Mouse (Mus musculus): ENCODE measurements around the gene Cry2. TPM values are rescaled to one million over a fixed set of nuclear protein-coding genes. Genes with fewer than 3 reads are reported as not detected.
"Not testable (repeated sequence)": the region's sequence is repeated elsewhere in the genome, so short reads cannot be mapped to it uniquely, and the experiment has no call there.

Gene Cry2
- 10 to 100 TPM; 15.4 to 16.7 TPM for total RNA-seq (2021)
- long read RNA-seq, experiment 1, transcript Cry2-201 (12 exons, 3,976 nt), result major isoform, 15 of 24 reads
- long read RNA-seq, experiment 1, partial matches to known transcripts, result 3 of 24 reads
- long read RNA-seq, experiment 1, other reads (novel, unspliced or antisense), result 6 of 24 reads
- long read RNA-seq, experiment 2, partial matches to known transcripts, result 0 of 9 reads
- long read RNA-seq, experiment 2, other reads (novel, unspliced or antisense), result 6 of 9 reads

DNA sequence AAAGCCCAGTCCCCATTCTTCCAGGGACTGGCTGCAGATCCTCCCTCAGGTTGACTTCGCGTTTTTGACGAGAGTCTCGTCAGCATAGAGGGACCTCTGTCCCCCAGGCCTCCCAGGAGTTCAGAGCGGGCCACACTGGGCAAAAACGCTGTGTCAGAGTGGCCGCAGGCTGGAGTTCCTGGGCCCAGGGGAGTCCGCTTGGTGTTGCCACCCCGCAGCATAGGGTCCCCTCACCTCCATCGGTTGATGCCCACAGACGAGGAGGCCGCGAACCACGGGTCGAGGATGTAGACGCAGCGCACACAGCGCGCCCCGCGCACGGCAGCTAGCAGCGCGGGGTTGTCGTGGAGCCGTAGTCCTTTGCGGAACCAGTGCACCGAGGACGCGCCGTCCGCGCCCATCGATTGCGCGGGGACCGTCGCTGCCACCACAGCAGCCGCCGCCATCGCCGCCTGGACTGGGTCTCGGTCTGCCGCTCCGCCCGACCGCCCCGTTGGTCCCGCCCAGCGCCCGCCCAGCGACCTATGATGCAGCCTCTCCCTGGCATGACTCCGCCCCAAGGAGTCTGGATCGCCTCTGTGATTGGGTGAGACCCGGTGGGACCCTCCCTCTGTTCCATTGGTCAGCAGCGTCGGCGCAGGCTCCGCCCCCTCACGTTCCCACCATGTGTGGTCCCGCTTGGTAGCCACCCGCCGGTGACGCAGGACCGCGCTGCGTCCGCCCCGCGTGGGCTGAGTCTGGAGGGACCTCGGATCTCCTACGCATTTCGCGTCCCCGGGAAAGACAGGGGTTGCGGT lies at the start of gene Cry2:
Cry2 (minus strand) TSS at position 466 of the 797 bp plus-strand sequence.
- peak; percentile 98 to 99 for DNase-seq

- no peak for DNase-seq
These were observed 49.7 kb upstream of the Cry2 start for GRCm38 (mm10) chr2:92483505-92483904.

DNA sequence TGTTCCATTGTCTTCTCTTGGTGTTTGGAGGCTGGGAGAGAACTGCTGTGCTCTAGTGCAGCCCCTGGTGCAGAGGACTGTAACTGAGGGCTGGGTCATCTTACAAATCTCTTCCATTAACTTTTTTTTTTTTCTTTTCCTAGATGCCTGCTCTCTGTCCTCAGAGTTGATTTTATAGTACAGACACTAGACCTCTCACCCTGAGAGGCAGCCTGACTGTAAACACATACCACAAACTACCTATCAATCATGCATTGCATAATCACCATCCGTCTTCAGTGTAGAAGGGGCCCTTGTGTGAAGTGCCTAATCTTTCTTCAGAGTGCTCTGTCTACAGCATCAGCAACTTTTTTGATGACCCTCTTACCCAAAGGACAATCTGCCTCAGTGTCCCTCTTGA lies 48.7 kb upstream of the Cry2 start:
- no peak for DNase-seq

- DNase-seq, result no peak
These were observed 44.5 kb upstream of the Cry2 start for GRCm38 (mm10) chr2:92478313-92478688.

DNA sequence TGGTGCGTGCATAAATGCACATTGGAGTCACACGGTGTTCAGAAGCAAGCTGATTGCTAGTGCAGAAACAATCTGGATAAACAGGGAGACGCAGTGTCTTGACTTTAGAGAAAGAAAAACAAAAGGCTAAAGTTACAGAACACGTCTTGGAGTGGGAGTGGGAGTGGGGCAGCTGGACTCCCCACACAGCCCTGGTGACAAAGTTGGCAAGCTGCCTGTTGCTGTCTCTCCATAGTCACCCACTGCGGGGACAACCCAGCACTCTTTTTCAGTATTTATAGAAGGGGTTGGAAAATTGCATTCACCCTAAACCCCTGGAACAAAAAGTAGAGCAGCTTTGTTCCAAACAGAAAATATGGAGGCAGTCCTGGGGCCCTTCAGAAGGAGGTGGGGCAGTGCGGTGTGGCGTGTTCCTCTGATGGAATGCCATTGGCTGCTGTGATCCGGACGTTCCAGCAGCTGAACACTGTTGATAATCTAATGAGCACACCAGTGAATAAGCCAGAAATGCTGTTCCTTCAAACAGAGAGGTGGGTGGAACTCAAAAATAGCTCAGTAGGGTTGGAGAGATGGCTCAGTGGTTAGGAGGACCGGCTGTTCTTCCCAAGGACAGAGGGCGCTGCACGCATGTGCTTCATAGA lies 43.9 kb upstream of the Cry2 start:
- no peak for DNase-seq

DNA sequence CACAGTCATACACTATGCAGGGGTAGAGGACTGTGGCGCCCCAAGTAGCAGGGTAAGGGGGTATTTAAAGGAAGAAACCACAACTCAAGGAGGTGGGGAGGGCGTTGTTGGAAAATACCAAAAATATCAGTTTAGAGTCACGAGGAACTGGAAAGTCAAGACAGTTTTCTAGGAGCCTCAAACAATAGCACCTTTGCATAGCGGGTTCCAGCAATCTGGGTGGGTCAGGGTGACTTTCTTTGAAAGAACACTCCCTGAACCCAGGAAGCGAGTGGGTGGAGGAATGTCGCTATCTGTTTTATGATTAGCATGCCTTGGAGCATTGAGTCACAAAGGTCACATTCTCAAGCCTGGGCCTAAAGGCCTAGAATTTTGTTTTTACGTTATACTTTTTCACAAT lies 42.7 kb upstream of the Cry2 start:
- not testable (repeated sequence) for DNase-seq

- DNase-seq, result no peak
These were observed 41.9 kb upstream of the Cry2 start for GRCm38 (mm10) chr2:92475711-92476110.

- no peak for DNase-seq
These were observed 41.1 kb upstream of the Cry2 start for GRCm38 (mm10) chr2:92474920-92475319.

DNA sequence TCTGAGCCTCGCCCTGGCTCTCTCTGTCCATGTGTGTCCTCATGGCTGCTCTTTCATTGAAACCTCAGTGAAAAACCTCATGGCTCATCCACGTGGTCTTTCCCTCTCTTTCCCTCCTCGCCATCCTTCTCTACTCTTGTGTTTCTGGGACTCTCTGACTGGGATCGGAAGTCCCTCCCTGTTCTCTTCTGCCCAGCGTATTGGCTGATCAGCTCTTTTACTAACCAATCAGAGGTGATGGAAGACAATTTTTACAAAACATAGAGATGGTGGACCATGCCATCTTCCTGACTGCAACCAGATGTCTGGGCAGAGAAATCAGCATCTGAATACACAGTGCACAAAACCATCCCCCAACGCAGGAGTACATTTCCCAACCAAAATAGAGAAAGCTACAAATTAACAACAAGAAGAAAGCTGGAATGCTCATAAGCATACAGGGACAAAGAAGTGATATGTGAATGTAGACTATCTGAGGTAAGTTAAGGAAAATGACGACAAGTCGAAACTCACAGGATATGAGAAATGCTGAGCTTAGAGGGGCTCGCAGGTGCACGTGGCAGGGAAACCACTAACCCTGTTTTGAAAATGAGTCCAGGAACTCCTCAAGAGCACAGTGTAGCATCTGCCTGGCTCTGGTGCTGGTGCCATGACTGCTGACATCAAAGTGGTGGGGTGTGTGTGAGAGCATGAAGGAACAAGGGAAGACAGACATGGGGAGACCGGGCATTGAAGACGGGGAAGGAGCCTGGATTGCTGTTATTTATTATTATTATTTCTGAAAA lies 38.2 kb upstream of the Cry2 start:
- no peak for DNase-seq

GRCm38 (mm10) chr2:92464690-92465089 lies 30.8 kb upstream of the Cry2 start:
- no peak for DNase-seq

DNA sequence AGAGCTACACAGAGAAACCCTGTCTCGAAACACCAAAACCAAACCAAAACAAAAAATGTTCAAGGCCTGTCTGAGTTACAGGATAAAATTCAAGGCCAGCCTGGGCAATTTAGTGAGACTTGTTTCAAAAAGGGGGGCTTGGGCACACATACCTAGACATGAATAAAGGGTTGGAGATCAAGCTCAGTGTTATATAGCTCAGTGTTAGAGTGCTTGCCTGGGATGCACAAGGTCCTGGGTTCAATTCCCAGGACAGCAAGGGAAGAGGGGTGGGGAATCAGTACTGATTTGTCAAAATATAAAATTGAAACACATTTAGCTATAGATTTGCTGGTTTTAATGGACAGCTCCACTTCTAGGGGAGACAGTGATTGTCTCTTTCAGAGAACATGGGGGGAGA lies 27.4 kb upstream of the Cry2 start:
- DNase-seq, result no peak

DNA sequence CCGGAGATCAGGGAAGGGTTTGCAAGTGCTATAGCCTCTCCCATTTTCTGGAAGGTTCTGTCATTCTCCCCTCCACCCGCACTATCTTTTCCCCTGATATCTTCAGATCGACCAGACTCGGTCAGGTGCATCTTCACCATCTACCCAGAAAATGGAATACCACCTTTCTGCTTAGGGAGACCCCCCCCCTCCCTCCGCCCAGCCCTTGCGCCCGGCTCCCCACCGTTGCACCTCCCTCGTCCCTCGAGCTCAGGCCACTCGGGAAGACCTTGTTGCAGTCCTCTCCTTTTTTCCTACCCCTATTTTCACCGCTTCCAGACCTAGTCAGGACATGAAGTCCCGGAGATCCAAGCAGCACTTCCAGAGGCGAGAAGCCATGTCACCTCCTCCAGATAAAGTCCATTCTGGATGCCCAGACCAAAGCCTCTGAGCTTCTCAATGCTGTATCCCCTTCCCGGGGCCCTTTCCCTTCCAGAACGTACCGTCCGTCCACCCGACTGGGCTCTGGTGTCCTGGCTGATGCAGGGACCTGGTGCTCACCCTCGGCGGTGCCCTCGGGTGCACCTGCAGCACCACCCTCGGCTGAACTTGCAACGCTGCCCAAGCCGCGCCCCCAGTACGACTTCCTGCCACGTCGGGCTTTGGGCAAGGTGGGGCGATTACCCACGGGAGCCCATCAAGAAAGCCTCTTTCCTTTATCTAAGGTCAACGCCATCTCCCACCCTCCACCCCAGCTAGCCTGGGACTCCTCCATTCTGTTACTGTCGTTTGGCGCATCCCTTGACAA lies 26.3 kb upstream of the Cry2 start, which contains the start of gene Slc35c1:
Slc35c1 (minus strand) TSS at position 618 of the 787 bp plus-strand sequence.
- DNase-seq, result peak; percentile 49 to 50

DNA sequence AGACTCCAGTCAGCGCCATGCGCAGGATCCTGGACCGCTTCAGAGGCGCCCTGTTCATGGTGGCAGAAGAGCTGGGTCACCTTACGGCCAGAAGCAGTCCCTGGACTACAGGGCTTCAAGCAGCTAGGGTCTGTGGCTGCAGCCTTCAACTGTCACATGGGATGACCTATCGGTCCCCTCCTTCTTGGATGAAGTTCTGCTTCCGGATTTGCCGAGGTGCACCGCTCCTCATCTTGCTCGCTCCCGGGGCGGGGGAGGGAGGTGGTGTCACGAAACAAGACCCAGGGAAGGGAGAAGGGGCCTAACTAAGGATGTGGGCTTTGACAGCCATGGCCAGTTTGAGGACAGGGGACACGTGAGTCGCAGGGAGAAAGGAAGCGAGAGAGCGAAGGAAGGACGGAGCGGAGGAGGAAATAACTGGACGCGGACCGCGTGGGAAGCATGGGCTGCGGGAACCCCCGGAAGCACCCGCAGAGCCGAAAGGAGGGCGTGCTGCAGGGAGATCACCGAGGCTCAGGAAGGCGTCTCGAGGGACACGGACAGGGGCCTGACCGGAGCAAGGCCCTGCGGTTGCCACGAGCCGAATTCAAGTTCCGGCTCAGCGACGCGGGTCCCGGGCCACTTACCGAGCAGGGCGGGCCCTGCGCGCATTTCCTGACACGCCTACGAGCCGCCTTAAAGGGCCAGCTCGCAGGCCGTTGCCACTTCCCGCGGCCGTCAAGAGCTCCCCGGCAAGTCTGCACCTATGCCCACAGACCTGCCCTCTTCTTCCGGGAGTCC lies 25.5 kb upstream of the Cry2 start:
- peak; percentile 87 to 91 for DNase-seq

DNA sequence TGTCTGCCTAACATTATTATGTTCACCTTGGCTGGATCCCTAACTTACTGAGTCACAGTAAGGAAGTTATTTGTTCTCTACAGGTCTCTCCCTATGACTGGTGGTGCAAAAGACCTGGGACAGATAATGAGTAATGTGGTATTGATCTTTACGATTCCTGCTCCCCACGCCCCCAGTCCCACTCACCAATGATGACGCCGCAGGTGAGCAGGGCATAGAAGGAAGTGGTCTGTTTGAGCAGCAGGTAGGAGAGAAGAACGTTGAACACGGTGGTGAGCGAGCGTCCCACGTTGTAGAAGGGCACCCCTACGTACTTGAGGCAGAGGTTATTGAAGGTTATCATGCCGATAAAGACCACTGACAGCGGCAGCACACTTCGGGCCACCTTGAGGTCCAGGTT lies 24.6 kb upstream of the Cry2 start:
- no peak for DNase-seq

DNA sequence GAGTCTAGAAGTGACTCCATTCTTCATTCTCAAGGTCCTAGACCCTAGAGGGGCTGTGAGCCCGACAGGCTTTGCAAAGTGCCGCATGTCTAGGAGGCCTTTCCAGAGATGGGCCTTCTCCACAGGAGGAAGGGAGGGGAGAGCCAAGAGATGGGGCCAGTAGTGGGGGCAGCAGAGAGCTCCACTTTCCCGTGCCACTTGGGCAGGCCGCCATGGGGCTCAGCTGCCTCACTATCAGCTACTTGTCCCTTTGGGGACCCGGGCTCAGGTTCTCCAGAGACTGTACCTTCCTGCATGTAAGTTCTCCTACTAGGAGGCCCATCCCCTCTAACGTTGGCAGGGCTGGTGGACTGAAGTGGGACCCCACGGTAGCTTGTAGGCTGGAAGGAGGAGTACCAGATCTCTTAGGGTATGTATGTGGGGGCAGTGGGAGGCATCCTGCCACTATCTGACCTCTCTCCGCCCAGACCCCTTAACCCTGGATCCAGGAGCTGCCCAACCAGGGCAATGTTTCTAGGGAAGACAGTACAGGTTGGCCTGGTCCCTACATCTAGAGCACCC lies 23.2 kb upstream of the Cry2 start:
- no peak for DNase-seq

GRCm38 (mm10) chr2:92455704-92456103 lies 21.9 kb upstream of the Cry2 start:
- no peak for DNase-seq

GRCm38 (mm10) chr2:92454166-92454565 lies 20.3 kb upstream of the Cry2 start:
- no peak for DNase-seq

DNA sequence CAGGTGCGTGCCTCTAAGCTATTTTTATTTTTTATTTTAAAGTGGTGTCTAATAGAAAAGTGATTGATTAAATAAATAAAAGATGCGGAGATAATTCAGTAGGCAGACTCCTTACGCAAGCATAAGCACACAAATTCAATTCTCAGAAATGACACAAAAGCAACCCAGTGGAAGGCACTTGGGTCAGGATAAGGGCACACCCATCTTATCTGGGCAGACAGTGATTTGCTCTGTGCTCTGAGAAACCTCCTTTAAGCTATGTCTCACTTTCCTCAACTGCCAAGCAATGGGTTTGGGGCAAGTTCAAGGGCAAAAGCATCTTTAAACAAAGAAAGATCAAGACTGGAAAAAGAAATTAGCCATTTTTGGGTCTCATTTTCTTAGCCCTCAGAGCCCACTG lies 17.3 kb upstream of the Cry2 start:
- DNase-seq, result no peak

DNA sequence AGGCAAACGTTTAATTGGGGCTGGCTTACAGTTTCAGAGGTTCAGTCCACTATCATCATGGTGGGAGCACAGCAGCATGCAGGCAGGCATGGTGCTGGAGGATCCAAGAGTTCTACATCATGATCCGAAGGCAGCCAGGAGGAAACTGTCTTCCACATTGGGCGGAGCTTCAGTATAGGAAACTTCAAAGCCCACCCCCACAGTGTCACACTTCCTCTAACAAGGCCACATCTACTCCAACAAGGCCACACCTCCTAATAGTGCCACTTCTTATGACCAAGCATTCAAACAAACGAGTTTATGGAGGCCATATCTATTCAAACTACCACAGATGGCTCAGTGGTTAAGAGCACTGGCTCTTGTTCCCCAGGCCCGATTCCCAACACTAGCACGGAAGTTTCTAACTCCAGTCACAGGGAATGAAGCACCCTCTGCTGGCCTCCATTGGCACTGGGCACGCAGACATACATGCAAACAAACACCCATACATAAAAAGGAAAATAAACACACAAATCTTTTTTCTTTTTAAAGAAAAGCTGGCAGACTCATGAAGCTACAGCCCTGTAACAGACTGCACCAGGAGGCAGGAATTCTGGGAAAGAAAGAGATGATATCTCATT lies 13.4 kb upstream of the Cry2 start:
- no peak for DNase-seq

DNA sequence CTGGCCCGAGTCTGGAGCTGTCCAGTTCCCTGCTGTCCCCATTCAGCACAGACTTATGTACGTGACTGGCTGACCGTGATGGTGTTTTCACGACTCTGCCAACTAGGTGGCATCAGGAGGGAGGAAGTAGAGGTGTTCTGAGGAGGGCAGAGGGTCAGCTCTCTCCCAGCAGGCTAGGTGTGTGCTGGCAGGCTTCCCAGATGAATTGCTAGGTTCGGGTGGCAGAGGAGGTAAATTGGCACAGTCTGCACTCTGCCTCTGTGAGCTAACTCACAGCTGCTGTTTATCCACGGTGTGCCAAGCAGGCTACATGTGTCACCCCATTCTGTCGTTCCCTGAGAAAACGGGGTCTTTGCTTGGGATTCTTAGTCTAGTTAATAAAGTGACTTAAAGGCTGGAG lies 12.8 kb upstream of the Cry2 start:
- DNase-seq, result no peak
